Mouse (Mus musculus) heart, embryonic 14.5 days (tissue): ENCODE data around the gene Pigv. TPM values are rescaled to one million over a fixed set of nuclear protein-coding genes. Genes with fewer than 3 reads are reported as not detected.

Source experiments
- ATAC-seq: fragments of 200-750 bp; cut with Nextera tagmentation; 2 replicates; pipeline ENCODE4 v1.8.0; 2017; ENCODE audit warnings: low read depth, moderate TSS enrichment; ENCODE audit not compliant: insufficient number of reproducible peaks, insufficient read depth, low FRiP score
- H3K27ac ChIP-seq, 2 experiments: fragments of 200-500 bp in 1 of 2; fragments of 300-500 bp in 1 of 2; sonication (generic) in 1 of 2; replicated peaks in 1 of 2; 2 replicates each; pipeline ENCODE4 v1.5.1; 2012 to 2014; ENCODE audit warnings: low read depth in 2 of 2, low read length in 2 of 2, control low read depth in 1 of 2, mild to moderate bottlenecking in 1 of 2, mixed read lengths in 1 of 2; ENCODE audit not compliant: control insufficient read depth in 1 of 2, insufficient read depth in 1 of 2
- H3K27me3 ChIP-seq: fragments of 300-500 bp; sonication (generic); 2 replicates; pipeline ENCODE4 v1.6.1; 2014; ENCODE audit warnings: mild to moderate bottlenecking, low read length, control low read depth; ENCODE audit not compliant: control insufficient read depth, insufficient read depth
- H3K36me3 ChIP-seq: fragments of 300-500 bp; sonication (generic); 2 replicates; pipeline ENCODE4 v1.6.1; 2014; ENCODE audit warnings: mild to moderate bottlenecking, control low read depth, low read length, mixed read lengths; ENCODE audit not compliant: control insufficient read depth, insufficient read depth
- H3K4me1 ChIP-seq, 2 experiments: fragments of 200-500 bp in 1 of 2; fragments of 300-500 bp in 1 of 2; sonication (generic) in 1 of 2; 2 replicates each; pipeline ENCODE4 v1.6.1; 2012 to 2014; ENCODE audit warnings: low read length in 2 of 2, control low read depth in 1 of 2, mixed read lengths in 1 of 2; ENCODE audit not compliant: control insufficient read depth in 2 of 2, insufficient read depth in 2 of 2
- H3K4me2 ChIP-seq: fragments of 300-500 bp; sonication (generic); 2 replicates; pipeline ENCODE4 v1.6.1; 2014; ENCODE audit warnings: mild to moderate bottlenecking, low read length
- H3K4me3 ChIP-seq, 2 experiments: fragments of 200-500 bp in 1 of 2; fragments of 300-500 bp in 1 of 2; sonication (generic) in 1 of 2; 2 replicates each; pipeline ENCODE4 v1.5.1; 2012 to 2014; ENCODE audit warnings: low read length in 2 of 2, mild to moderate bottlenecking in 2 of 2, control low read depth in 1 of 2, low read depth in 1 of 2, moderate library complexity in 1 of 2; ENCODE audit not compliant: control insufficient read depth in 1 of 2, insufficient read depth in 1 of 2
- H3K9ac ChIP-seq: fragments of 300-500 bp; sonication (generic); 2 replicates; pipeline ENCODE4 v1.6.1; 2014; ENCODE audit warnings: mild to moderate bottlenecking, low read length
- H3K9me3 ChIP-seq: fragments of 300-500 bp; sonication (generic); 2 replicates; pipeline ENCODE4 v1.6.1; 2016; ENCODE audit warnings: low read length, control low read depth; ENCODE audit not compliant: control insufficient read depth
- WGBS: fragments of 180-500 bp; shearing (Covaris S2); extraction: QIAGEN DNeasy Blood & Tissue Kit; methylation state at CpG from one replicate; pipeline ENCODE4 v1.1.7; 2014; 5-methylcytosine and 5-hydroxymethylcytosine counted together
- polyA plus RNA-seq: library from polyadenylated mRNA; unstranded; fragments of >200 nt; fragmentation: Nextera tagmentation; extraction: Ambion mirVana; gene quantifications from 2 replicates; pipeline ENCODE4 v1.2.1, GENCODE M21; 2014

Pigv gene
- polyA plus RNA-seq, 1 experiment from 2014 or later: 12.1 TPM

DNA sequence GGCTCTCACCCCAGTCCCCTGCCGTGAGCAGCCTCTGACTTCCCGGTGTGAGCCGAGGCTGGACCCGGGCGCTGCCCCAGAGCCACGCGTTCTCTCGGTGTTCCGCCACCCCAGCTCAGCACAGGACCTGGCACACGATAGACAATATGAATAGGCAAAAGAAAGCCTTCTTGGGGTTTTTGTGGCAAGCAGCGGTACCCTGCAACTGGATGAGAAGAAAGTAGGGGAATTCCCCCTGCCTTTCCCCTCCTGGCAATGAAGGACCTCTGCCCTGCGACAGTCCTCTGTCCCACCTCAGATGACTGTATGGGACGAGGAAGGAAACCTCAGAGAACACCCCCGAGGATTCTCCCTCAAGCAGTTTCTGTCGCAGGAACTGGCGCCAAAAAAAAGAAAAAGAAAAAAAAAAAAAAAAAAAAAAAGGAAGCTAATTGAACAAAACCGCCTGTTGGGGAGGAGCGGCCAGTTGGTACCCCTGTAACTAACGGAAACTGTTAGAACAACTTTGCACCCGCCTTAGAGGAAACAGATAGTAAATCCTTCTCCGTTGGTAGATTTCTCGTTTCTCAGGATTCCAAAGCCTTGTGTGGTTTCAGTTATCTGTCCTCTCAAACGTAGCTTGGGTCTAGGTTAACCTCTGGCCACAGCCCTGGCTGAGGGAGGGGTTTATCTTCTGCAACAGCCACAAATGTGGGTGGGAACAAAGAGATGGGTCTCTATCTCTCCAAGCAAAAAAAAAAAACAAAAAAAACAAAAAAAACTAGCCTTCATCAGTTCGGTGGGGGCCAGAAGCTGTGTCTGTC lies 599 bp upstream of the Pigv start:
- H3K27me3 ChIP-seq: no peaks in the 10 kb centered on the region
- no peak for ATAC-seq
- H3K4me3 ChIP-seq: peak overlapping the region; percentile 70 to 89
- peak overlapping the region; percentile 91 for H3K4me2 ChIP-seq
- peaks cover 16% of the 10 kb centered on the region for H3K36me3 ChIP-seq
- no peaks in the 10 kb centered on the region for H3K9me3 ChIP-seq
- WGBS: 2% methylated on average over 24 of the region's 24 CpGs
- H3K9ac ChIP-seq: peak overlapping the region; percentile 94
- H3K27ac ChIP-seq: peak overlapping the region; percentile 97 to 99
- H3K4me1 ChIP-seq: peaks cover 25 to 56% of the 10 kb centered on the region in 2 experiments

DNA sequence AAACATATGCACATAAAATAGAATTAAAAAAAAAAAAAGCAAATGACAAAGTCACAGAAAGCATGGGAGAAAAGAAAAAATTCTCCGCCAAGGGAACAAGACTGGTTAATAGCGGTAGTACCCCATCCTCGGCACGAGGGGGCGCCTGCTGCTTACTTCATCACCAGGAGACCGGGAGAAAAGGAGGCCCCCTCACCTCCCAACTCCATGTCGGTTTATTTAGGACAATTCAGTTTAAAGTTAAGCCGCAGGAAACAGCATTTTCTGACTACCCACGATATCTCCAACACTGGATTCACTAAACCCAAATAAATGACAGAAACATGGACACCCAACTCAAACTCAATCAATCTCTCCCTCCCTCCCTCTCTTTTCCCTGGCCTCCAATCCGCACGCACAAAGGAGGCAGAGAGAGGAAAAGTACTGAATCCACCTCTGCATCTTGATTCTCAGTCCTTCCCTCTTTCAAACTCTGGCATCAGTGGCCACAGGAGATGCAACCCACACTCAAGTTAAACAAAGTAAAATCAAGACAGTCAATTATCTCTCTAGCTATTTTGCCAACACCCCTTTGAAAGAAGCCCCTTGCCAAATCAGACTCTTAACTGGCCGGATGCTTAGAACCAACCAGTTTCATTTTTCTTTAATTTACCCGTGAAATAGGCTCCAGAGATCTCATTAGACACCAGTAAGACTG lies 1.1 kb downstream of the Pigv start:
- peak overlapping the region; percentile 94 for H3K9ac ChIP-seq
- no peaks in the 10 kb centered on the region for H3K27me3 ChIP-seq
- ATAC-seq: no peak
- 5% methylated on average over 13 of the region's 13 CpGs for WGBS
- H3K27ac ChIP-seq: peak overlapping the region; percentile 97 to 99
- no peaks in the 10 kb centered on the region for H3K9me3 ChIP-seq
- peak overlapping the region; percentile 70 to 89 for H3K4me3 ChIP-seq
- H3K4me2 ChIP-seq: peak overlapping the region; percentile 91
- H3K36me3 ChIP-seq: peaks cover 23% of the 10 kb centered on the region
- H3K4me1 ChIP-seq: peaks cover 25 to 46% of the 10 kb centered on the region in 2 experiments

DNA sequence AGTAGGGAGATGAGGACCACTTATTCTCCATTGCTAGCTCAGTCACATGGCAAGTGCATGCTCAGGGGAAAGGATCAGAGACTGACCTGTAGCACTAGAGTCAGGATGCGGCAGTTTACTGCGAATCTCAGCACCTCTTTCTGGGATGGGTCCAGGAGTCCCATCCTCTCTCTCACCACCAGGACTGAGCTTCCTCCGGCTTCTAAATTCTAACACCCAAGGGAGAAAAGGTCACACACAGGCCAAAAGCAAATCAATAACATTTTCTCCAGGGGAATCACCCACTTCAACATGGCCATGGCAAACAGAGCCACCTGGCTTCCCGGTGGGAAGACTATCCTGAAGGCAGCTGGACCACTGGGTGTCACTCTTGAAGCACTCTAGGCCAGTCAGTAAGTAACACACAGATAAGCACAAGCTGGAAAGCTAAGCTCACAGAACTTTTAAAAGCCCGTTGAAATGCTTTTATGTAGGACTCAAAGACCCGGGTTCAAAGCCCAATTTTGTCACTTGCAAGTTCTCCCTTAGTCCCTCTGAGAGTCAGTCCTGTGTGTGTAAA lies 2.7 kb downstream of the Pigv start:
- peaks cover 18 to 34% of the 10 kb centered on the region in 2 experiments for H3K4me1 ChIP-seq
- H3K4me2 ChIP-seq: no peak overlapping the region
- ATAC-seq: no peak
- H3K9me3 ChIP-seq: no peaks in the 10 kb centered on the region
- H3K4me3 ChIP-seq: no peak overlapping the region
- H3K27me3 ChIP-seq: no peaks in the 10 kb centered on the region
- H3K36me3 ChIP-seq: peaks cover 26% of the 10 kb centered on the region
- 52% methylated on average over 6 of the region's 6 CpGs for WGBS
- H3K27ac ChIP-seq: no peak overlapping the region
- H3K9ac ChIP-seq: peak overlapping the region; percentile 94; the same call in 1 of the 2 replicates

DNA sequence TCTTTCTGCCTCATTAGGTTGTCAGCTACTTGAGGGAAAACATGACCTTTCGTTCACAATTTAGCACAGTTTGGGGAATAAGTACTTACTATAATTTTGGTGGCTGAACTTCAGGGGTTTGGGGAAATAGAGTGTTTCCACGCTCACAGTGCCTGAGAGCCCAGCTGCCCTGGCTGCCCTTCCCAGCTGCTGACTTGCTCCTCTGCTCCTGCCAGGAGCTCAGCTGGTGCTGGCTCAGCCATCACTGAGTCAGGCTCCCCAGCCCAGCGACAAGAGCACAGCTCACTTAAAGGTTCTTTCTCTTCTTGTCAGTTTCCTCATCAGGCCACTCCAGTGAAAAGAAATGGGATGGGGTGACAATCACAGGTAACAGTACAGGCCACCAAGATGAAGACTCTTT lies 3.9 kb downstream of the Pigv start:
- peaks cover 34% of the 10 kb centered on the region for H3K36me3 ChIP-seq
- H3K4me3 ChIP-seq: no peak overlapping the region
- ATAC-seq: no peak
- H3K9ac ChIP-seq: no peak overlapping the region
- H3K27ac ChIP-seq: no peak overlapping the region
- WGBS: 68% methylated on average over 3 of the region's 3 CpGs
- H3K27me3 ChIP-seq: no peaks in the 10 kb centered on the region
- H3K9me3 ChIP-seq: no peaks in the 10 kb centered on the region
- no peak overlapping the region for H3K4me2 ChIP-seq
- H3K4me1 ChIP-seq: peaks cover 8 to 23% of the 10 kb centered on the region in 2 experiments; a peak in 3 of 4 replicates

DNA sequence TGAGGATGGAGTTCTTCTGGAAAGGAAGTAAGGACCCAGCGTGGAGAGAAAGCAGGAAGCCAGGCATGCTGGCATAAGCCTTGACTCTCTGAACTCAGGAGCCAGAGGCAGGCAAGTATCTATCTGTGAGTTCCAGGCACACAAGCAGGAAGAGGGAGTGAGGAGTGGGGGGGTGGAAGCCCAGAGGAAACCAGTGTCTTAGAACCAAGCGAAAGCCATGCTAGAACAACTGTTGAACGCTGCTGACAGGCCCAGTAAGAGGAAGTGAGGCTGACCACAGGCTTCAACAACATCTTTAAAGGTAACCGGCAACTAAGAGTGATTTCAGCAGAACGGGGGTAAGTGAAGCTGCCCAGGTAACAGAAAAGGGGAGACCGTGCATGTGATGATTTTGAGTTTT lies 6.2 kb downstream of the Pigv start:
- Histone ChIP-seq H3K27ac (0 out of 4 replicates have a peak overlapping the region, but pooled peaks of 1 of the 2 experiments have one; percentile 6), H3K9me3 (no peaks in the 10 kb centered on the region), H3K4me1 (peaks cover 5 to 13% of the 10 kb centered on the region in 2 experiments; a peak in 3 of 4 replicates), H3K4me2 (no peak overlapping the region), H3K27me3 (no peaks in the 10 kb centered on the region), H3K36me3 (peaks cover 44% of the 10 kb centered on the region), H3K4me3 (no peak overlapping the region), H3K9ac (no peak overlapping the region)
- WGBS: 65% methylated on average over 6 of the region's 6 CpGs
- ATAC-seq: no peak

DNA sequence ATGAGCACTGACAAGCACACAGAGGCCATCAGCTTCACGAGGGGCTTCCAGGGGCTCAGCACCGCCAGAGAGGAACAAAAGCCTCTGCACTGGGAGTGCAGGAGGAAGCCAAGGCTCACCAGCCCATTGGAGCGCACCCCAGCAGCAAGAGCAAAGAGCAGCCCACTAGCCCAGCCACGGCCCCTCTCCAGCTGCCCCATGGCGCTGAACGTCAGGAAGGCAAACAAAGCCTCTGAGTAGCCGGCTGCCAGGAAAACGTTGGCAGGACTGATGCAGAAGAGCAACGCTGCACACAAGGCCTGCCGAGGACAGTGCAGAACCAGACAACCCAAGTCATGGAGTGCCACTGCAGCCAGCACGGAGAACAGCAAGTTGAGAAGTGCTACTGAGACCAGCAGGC lies 7.3 kb downstream of the Pigv start:
- Histone ChIP-seq H3K9ac (no peak overlapping the region), H3K27me3 (no peaks in the 10 kb centered on the region), H3K4me2 (no peak overlapping the region), H3K9me3 (no peaks in the 10 kb centered on the region), H3K27ac (no peak overlapping the region), H3K4me3 (no peak overlapping the region), H3K4me1 (peaks cover 9 to 15% of the 10 kb centered on the region in 2 experiments), H3K36me3 (peaks cover 44% of the 10 kb centered on the region)
- WGBS: 69% methylated on average over 11 of the region's 11 CpGs
- ATAC-seq: no peak

DNA sequence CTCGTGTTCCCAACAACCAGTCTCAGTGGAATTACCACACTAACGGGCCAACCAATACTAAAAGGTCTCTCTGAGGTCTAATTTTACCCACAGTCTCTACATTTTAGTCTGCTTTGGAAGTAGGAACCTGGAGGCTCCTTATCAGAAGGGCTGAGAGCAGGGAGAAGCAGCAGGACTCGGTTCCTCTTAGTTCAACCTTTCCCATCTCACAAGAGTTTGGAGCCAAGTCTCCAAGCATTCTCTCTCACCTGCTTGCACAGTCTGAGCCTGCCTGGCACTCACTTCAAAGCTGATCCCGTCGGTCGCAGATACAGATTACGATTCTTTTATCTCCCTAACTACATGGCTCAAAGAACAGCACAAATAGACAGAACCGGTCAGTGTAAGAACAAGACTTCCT lies 9.5 kb downstream of the Pigv start:
- WGBS: 60% methylated on average over 8 of the region's 8 CpGs
- H3K36me3 ChIP-seq: peaks cover 32% of the 10 kb centered on the region
- peaks cover 14 to 20% of the 10 kb centered on the region in 2 experiments for H3K4me1 ChIP-seq
- H3K4me3 ChIP-seq: no peak overlapping the region
- no peak overlapping the region for H3K27ac ChIP-seq
- H3K27me3 ChIP-seq: no peaks in the 10 kb centered on the region
- H3K9ac ChIP-seq: no peak overlapping the region
- no peaks in the 10 kb centered on the region for H3K9me3 ChIP-seq
- ATAC-seq: no peak
- H3K4me2 ChIP-seq: no peak overlapping the region
